Mouse (Mus musculus) adrenal gland, adult 18-20 months (tissue): ENCODE results near the gene Dusp14. TPM values are rescaled to one million over a fixed set of nuclear protein-coding genes. Genes with fewer than 3 reads are reported as not detected.

Source experiments
- DNase-seq, 2 experiments: peaks; one replicate each; pipeline ENCODE4 v3.0.0; 2021 to 2022; ENCODE audit warnings: low spot score in 2 of 2
- total RNA-seq, 2 experiments: library from RNA; stranded (reverse); gene quantifications; 1 replicate in 1 of 2; 2 replicates in 1 of 2; pipeline ENCODE4 v1.2.3; 2021

Gene Dusp14
- total RNA-seq, 2 experiments from 2014 or later: 6.7 to 19.3 TPM

DNA sequence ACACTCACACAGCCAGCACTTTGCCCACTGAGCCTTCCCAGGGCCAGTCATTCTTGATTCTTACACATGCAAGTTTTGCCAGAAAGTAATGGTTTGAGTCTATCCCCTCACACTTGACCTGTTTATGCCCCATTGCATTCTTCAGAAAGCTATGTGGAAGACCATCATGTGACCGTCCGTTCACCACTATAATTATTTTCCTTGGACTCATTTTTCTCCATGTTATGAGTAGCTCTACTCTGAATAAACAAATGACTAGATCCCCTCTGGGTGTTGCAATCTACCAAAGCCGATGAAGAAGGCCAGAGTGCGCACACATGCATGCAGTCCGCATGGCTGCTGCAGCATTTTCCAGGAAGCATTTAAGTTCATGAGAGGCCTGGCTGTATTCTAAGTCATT, 41.8 kb downstream of the Dusp14 start:
- no peak for DNase-seq

DNA sequence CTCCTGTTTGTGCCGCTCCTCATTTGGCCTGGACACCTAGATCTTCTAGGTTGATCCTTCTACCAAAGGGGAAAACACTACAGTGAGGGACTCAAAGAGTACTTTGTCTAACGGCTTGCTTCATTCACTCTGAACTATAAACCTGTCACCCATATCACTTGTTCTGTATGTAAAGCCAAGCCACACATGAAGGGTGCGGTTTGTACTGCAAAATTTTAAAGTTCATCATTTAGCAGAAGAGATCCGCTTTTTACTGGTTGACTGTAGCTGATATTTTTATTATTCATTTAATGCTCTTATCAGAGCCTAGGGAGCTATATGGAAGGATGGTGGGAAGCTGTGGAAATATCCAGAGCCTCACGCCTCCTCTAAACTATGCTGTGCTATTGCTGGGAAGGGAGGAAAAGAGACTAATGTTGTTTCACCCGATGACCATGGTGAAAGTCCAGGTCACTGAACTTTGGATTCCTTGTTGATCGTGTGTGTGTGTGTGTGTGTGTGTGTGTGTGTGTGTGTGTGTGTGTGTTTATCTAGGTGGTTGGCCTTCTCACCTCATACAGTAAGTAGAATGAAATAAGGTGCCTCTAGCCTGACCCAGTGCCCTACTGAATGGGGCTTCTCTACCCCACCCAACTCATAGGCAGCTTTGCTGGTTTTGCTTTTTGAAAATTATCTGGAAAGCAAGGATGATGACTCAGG, 52.1 kb downstream of the Dusp14 start:
- DNase-seq: no peak

DNA sequence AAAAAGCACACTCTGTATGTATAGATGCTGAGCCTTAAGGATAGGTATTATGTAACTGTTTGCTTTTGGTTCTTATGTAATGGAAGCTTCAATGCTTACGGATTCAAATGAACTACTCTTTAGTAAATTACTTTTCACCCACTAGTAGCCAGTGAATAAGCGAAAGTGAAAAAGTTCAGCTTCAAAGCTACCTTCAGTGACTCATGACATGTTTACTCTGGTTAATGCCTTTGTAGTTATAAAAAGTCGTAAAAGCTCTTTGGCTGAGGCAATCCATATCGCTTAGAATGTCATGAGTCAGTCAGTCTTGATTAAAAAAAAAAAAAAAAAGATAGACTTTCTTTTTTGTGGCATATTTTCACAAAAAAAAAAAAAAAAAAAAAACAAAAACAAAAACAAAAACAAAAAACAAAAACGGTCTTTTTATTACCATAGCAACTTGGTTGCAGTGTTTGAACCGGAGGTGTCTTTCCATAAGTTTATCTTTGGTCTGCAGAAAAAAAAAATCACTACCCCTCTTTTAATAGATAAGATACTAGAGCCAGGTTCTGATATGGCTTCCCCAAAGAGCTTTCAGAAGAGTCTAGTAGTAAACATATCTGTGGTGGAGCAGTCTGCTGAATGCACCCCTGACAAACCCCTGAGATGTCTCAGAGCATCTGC, 52.8 kb downstream of the Dusp14 start:
- DNase-seq: no peak

DNA sequence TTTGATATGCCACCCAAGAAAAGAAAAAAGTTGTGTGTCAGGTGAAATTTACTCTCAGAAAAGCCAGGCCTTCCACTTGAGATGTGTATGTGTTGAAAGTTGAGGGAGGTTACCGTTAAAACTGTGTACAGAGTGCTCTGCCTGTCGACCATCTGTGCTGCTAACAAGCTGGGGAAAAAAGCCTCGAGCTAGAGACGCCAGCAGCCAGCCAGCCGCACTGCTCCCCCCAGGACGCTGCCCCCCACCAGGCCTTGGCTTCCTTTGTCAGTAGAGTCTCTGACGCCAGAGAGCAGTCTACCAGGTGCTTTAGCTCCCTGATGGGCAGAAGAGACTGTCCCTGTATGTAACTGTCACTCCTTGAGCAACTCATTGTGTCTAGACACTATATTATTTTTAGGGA, 56.0 kb downstream of the Dusp14 start:
- DNase-seq: no peak

DNA sequence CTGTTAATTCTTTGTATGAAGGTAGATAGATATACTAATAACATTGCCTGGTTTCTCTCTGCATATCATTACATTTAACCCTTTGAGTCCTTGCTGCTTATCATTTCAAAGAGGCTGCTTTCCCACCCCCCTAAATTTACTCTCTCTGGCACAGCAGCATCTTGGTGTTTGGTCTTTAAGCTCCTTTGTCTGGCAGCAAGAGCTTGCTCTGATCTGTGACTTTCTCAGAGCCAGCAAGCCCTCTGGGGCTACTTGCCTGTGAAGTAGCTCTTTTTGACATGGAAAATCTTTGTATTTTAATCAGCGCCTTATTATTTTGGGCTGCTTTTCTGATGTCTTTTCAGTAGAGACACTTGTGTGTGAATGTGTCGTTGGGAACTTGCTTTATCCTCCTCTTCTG, 57.5 kb downstream of the Dusp14 start:
- DNase-seq: no peak

DNA sequence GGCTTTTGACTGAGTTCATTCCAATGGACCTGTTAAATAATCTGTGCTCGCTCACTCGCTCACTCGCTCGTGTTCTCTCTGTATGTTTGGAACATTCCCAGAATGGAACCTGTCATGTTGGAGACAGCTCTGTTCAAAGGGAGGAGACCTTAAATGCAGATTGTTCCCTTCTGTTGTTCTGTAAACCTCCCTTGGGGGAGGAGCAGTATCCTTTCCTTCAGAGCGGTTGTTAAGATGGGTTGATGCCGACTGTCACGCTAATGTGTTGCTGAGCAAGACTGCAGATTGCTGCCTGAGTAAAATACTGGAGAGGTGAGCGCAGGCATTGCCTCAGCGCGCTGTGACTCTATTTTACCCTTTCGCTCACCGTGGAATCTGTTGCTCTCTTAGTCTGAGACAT, 58.0 kb downstream of the Dusp14 start:
- no peak for DNase-seq

DNA sequence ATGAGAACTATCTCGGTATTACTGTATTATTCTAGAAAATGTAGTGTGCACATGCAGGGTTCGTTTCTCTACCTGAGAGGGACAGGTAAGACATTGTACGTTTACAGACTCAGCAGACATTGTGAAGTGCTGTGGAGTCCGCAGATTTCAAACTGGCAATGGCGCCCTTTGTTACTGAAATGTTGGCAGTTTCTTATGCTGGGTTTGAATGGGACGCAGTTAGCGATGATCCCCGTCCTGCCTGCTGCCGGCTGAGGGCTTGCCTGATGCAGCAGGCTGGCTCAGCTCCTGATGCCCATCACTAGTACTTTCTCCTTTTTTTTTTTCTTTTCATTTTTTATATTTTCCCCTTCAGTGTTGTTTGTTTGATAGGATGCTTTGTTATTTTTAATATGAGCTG, 58.6 kb downstream of the Dusp14 start:
- no peak for DNase-seq

DNA sequence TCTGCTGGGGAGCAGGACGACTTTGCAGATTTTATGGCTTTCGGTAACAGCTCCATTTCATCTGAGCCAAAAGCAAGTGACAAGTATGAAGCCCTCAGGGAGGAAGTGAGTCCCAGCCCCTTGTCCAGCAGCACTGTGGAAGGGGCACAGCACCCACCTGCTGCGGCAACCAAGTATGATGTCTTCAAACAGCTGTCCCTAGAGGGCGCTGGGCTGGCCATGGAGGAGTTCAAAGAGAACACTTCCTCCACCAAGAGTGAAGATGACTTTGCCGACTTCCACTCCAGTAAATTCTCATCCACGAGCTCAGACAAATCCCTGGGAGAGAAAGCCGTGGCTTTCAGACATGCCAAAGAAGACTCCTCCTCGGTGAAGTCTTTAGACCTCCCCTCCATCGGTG, 60.1 kb downstream of the Dusp14 start:
- DNase-seq: no peak

DNA sequence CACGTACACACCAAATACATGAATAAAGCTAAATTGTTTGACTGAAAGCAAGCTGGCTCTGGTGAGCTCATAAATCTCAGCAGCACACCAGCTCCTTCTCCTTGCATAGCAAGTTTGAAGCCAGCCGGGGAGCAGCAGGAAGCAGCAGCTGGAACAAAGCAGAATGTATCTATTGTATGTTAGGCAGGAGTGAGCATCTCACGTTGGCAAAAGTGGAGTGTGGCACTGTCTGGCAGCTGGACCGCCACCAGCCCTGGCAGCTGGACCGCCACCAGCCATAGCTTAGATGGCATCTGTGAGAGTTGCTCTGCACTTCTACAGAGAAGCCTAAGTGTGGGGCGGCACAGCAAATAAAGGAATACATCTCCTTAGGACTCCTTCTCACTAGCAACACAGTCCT, 65.1 kb downstream of the Dusp14 start:
- no peak for DNase-seq

DNA sequence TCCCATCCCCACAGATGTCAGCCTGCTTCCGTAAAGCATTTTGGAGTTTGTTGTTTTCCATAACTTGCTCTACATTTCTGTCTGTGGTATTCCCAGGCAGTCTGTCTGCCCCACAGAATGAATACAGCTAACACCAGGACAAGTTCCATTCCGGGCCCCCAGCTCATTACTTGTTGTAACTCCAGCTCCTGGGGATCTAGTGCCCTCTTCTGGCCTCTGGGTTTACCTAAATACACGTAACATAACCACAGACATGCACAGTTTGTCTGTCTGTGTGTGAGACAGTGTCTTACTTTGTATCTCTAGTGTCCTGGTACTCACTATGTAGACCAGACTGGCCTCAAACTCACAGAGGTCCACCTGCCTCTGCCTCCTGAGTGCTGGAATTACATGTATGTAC, 67.8 kb downstream of the Dusp14 start:
- no peak for DNase-seq

DNA sequence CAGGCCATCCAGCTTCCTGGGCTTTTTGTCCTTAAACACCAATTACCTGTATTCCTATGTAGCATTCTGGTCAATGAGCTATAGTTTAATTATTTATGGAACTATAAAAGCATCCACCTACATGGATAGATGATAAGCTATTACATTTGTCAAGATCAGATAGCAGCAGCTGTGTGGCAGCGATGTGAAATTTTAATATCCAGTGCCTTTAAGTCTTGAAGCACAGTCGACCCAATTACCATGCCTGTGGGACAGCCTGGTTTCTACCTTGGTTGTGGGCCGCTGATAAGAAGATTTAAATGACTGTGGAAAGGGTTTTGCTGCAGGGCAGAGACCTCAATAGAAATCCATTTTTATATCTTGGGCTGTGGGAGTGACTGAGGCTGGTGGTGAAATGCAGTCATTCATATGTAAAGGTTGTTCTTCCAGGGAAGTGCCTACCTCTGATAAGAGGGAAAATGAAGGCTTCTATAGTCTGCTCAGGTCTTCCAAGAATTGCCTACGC, 69.6 kb downstream of the Dusp14 start:
- DNase-seq: no peak

DNA sequence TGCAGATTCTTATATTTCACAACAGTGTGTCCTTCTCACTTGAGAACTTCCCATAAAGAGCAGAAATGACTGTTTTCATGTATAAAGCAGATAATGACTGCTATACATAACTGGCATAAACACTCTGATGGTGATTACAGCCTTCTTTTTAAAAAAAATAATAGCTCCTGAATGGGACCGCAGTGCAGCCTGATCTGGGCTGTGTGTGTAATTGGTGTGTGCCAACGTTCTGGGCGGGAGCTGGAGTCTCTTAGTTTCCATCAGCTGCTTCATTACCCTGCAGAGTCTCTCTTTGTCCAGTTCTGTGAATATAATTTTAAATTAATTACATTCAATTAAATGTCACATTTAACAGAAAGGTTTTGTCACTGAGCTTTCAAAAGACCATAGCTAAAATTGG, 70.1 kb downstream of the Dusp14 start:
- no peak for DNase-seq

Other genes starting within 250 kb of the Dusp14 start
- gene Hnf1b, start 219.2 kb downstream of the Dusp14 start, total RNA-seq: under 1 TPM in 1 of 2 experiments, not detected in 1; 0.17 TPM
- gene Ddx52, start 127.2 kb downstream of the Dusp14 start, total RNA-seq: 10 to 100 TPM; 19.8 TPM
- gene Synrg, start 104.8 kb downstream of the Dusp14 start, total RNA-seq: 10 to 100 TPM; 43.0 to 49.4 TPM
- 10 to 100 TPM; 12.5 to 12.6 TPM for gene Tada2a, start 60.3 kb upstream of the Dusp14 start, total RNA-seq
- 100 to 1,000 TPM; 488 to 991 TPM for gene Acaca, start 60.4 kb upstream of the Dusp14 start, total RNA-seq
- not detected for gene Gm11437, start 98.2 kb upstream of the Dusp14 start, total RNA-seq